Mouse (Mus musculus) E14TG2a.4 (cell line): ENCODE measurements around the gene Rsg1.

Experiments used
- CTCF ChIP-seq: conservative IDR thresholded peaks from 2 replicates; pipeline ENCODE4 v1.5.1; 2014; ENCODE audit warnings: low read length
- POU5F1 ChIP-seq: IDR thresholded peaks from 2 replicates; pipeline ENCODE4 v1.6.1; 2014; ENCODE audit warnings: low read length, borderline replicate concordance

DNA sequence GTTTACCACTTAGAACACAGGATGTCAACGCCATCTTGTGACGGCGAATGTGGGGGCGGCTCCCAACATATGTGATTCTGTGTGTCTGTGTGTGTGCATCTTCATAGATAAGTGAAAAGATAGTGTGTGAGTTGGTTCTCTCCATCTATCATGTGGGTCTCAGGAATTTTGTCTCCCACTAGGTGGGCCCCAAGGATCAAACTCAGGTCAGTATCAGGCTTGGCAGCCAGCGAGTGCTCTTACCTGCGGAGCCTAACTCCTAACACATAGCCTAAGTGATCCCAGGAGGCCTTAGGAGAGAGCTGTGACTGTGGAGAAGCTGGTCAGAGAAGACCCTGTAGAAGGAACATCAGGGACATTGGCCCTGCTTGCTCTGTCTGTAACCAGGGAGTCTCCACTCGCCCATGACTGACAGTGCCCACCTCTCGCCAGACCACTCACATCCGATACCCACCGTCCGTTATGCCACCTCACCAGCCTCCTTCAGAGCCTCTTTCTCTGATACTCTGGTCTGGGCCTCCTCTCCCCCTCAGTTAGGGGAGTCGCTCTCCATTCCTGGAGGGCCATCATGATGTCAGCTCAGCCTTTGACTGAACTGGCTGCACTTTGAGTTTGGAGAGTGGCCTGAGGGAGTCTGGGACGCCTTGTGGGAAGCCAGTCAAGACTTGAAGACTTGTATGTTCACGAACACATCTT, 3.1 kb upstream of the Rsg1 start:
- TF ChIP-seq CTCF (no peak), POU5F1 (no peak)
